ENCODE assay signal across 19 mouse cellular contexts in genomic region chr3:35746840-35747456, GRCm38 (mm10). TPM values are rescaled to one million over a fixed set of nuclear protein-coding genes. Genes with fewer than 3 reads are reported as not detected.
DNase-seq lines count a peak whose midpoint lies in the region; ATAC-seq and TF ChIP-seq lines count a peak whose summit lies in the region.
"Had no signal": no experiment of that assay in that cellular context is flagged by ENCODE, and none has a peak within 500 bp of the region (broad histone marks: within the 10 kb centered on the region; RNA-seq: fewer than 3 reads in every experiment).

No protein-coding gene starts in this region.

- H3K4me1 ChIP-seq in liver, postnatal 0 days (ENCODE audit: insufficient read depth) = peaks cover 7% of the 10 kb centered on the region; the same call in 1 of the 2 replicates
- H3K4me1 ChIP-seq in liver, embryonic 11.5 days (replicated peaks; ENCODE audit: control insufficient read depth, insufficient read depth, low read length) = no peaks in the 10 kb centered on the region
- no peaks in the 10 kb centered on the region; the same call in 1 of the 2 replicates for H3K4me1 ChIP-seq in bone marrow, adult 2 months (ENCODE audit: control insufficient read depth, insufficient read depth, low read length)
- no peaks in the 10 kb centered on the region for H3K4me1 ChIP-seq in hindbrain, embryonic 11.5 days (replicated peaks; ENCODE audit: control insufficient read depth, insufficient read depth, low read length)
- H3K4me1 ChIP-seq: embryonic facial prominence, embryonic 15.5 days; forebrain, embryonic 12.5 days; midbrain, embryonic 15.5 days had no signal

- H3K9ac ChIP-seq in liver, postnatal 0 days (replicated peaks) = no peak overlapping the region
- H3K9ac ChIP-seq in liver, embryonic 11.5 days (ENCODE audit: low read depth, low read length) = no peak overlapping the region
- H3K9ac ChIP-seq in hindbrain, embryonic 11.5 days (ENCODE audit: low read depth, low read length) = no peak overlapping the region
- H3K9ac ChIP-seq: embryonic facial prominence, embryonic 15.5 days; forebrain, embryonic 12.5 days; liver, embryonic 12.5 days; midbrain, embryonic 15.5 days had no signal

- no peak for TF ChIP-seq EP300 in liver, postnatal 0 days (IDR thresholded peaks at IDR 0.05; ENCODE audit: low read depth)

- no peak overlapping the region for H3K4me3 ChIP-seq in liver, postnatal 0 days (ENCODE audit: low read depth, low read length)
- H3K4me3 ChIP-seq in liver, embryonic 11.5 days (ENCODE audit: low read depth, low read length) = no peak overlapping the region
- H3K4me3 ChIP-seq in bone marrow, adult 2 months (replicated peaks; ENCODE audit: control insufficient read depth, low read depth, low read length) = no peak overlapping the region
- H3K4me3 ChIP-seq in hindbrain, embryonic 11.5 days (ENCODE audit: low read depth, low read length) = no peak overlapping the region
- H3K4me3 ChIP-seq: embryonic facial prominence, embryonic 15.5 days; forebrain, embryonic 12.5 days; layer of hippocampus, adult 2 months; liver, embryonic 12.5 days; midbrain, embryonic 15.5 days had no signal

- H3K9me3 ChIP-seq in liver, postnatal 0 days (ENCODE audit: low read length) = no peaks in the 10 kb centered on the region
- H3K9me3 ChIP-seq in liver, embryonic 11.5 days (ENCODE audit: control insufficient read depth, low read length) = no peaks in the 10 kb centered on the region
- H3K9me3 ChIP-seq in hindbrain, embryonic 11.5 days (ENCODE audit: control insufficient read depth, low read length) = no peaks in the 10 kb centered on the region
- H3K9me3 ChIP-seq: embryonic facial prominence, embryonic 15.5 days; forebrain, embryonic 12.5 days; liver, embryonic 12.5 days; midbrain, embryonic 15.5 days had no signal

- H3K4me2 ChIP-seq in liver, postnatal 0 days (ENCODE audit: low read depth, low read length) = no peak overlapping the region
- H3K4me2 ChIP-seq in liver, embryonic 11.5 days = no peak overlapping the region
- no peak overlapping the region for H3K4me2 ChIP-seq in hindbrain, embryonic 11.5 days (replicated peaks; ENCODE audit: low read depth, low read length)
- H3K4me2 ChIP-seq: embryonic facial prominence, embryonic 15.5 days; forebrain, embryonic 12.5 days; heart, embryonic 11.5 days; liver, embryonic 12.5 days; midbrain, embryonic 15.5 days had no signal

- peak; percentile 35; the same call in 1 of the 2 replicates for ATAC-seq in liver, postnatal 0 days
- ATAC-seq in liver, embryonic 11.5 days (replicated peaks; ENCODE audit: low FRiP score) = no peak
- ATAC-seq in megakaryocyte, adult 5-6 weeks (ENCODE audit: poor library complexity, severe bottlenecking) = peak; percentile 89
- ATAC-seq in hindbrain, embryonic 11.5 days (ENCODE audit: low FRiP score) = no peak
- ATAC-seq: liver, embryonic 12.5 days; midbrain, embryonic 15.5 days had no signal

- 48% methylated on average over 9 of the region's 9 CpGs for WGBS in liver, postnatal 0 days (ENCODE audit: insufficient replicate concordance)
- 56% methylated on average over 9 of the region's 9 CpGs for WGBS in liver, embryonic 11.5 days
- 11% methylated on average over 9 of the region's 9 CpGs for WGBS in bone marrow, adult 2 months
- 68% methylated on average over 9 of the region's 9 CpGs for WGBS in hindbrain, embryonic 11.5 days

- no peak overlapping the region for H3K27ac ChIP-seq in liver, postnatal 0 days (ENCODE audit: low read depth)
- no peak overlapping the region for H3K27ac ChIP-seq in liver, embryonic 11.5 days (ENCODE audit: low read depth, low read length)
- H3K27ac ChIP-seq in bone marrow, adult 2 months (ENCODE audit: control insufficient read depth, insufficient read depth, low read depth, low read length, poor library complexity) = peak overlapping the region; percentile 27; the same call in 1 of the 2 replicates
- H3K27ac ChIP-seq in hindbrain, embryonic 11.5 days (ENCODE audit: low read depth, low read length) = no peak overlapping the region
- H3K27ac ChIP-seq: embryonic facial prominence, embryonic 15.5 days; forebrain, embryonic 12.5 days; layer of hippocampus, adult 2 months; liver, embryonic 12.5 days; macrophage; midbrain, embryonic 15.5 days had no signal

- no peaks in the 10 kb centered on the region for H3K27me3 ChIP-seq in liver, postnatal 0 days (ENCODE audit: insufficient read depth, low read length)
- H3K27me3 ChIP-seq in liver, embryonic 11.5 days (replicated peaks; ENCODE audit: control insufficient read depth, insufficient read depth, low read length) = no peaks in the 10 kb centered on the region
- H3K27me3 ChIP-seq in hindbrain, embryonic 11.5 days (ENCODE audit: control insufficient read depth, insufficient read depth, low read length) = no peaks in the 10 kb centered on the region
- H3K27me3 ChIP-seq: embryonic facial prominence, embryonic 15.5 days; forebrain, embryonic 12.5 days; liver, embryonic 12.5 days; midbrain, embryonic 15.5 days had no signal

- DNase-seq in liver, postnatal 0 days = no peak
- no peak for DNase-seq in liver, embryonic 11.5 days (ENCODE audit: low spot score)
- DNase-seq in A20 (ENCODE audit: low read depth, low spot score) = peak; percentile 52
- DNase-seq in layer of hippocampus, postnatal 10 days (ENCODE audit: low spot score in 2 of 2) = no peak
- no peak for DNase-seq in hindbrain, embryonic 11.5 days (ENCODE audit: low spot score)
- DNase-seq in adipocyte (ENCODE audit: low spot score) = no peak
- DNase-seq: cerebellum, adult 2 months; gastrocnemius, postnatal 10 days; heart, postnatal 36 days; kidney, adult 8-10 months had no signal

- no peaks in the 10 kb centered on the region for H3K36me3 ChIP-seq in liver, postnatal 0 days (replicated peaks; ENCODE audit: insufficient read depth, low read length)
- H3K36me3 ChIP-seq in liver, embryonic 11.5 days (ENCODE audit: control insufficient read depth, insufficient read depth, low read length) = no peaks in the 10 kb centered on the region
- H3K36me3 ChIP-seq in hindbrain, embryonic 11.5 days (ENCODE audit: control insufficient read depth, insufficient read depth, low read length) = no peaks in the 10 kb centered on the region
- H3K36me3 ChIP-seq: embryonic facial prominence, embryonic 15.5 days; forebrain, embryonic 12.5 days; liver, embryonic 12.5 days; midbrain, embryonic 15.5 days had no signal

- TF ChIP-seq POLR2A in bone marrow, adult 2 months (IDR thresholded peaks at IDR 0.05; ENCODE audit: borderline replicate concordance, control insufficient read depth, low read depth, low read length) = no peak

- no peak for TF ChIP-seq CTCF in liver, postnatal 0 days (IDR thresholded peaks at IDR 0.05; ENCODE audit: low read depth)
- no peak for TF ChIP-seq CTCF in bone marrow, adult 2 months (IDR thresholded peaks at IDR 0.05; ENCODE audit: control insufficient read depth, insufficient read depth, low read length)

RNA-seq across cellular contexts. Expression of gene Atp11b, which starts 7.0 kb away (rescaled TPM):
- polyA plus RNA-seq in liver, postnatal 0 days (2015; fragmentation: Nextera tagmentation; extraction: Ambion mirVana) = 9.9 and 11.9 TPM in 2 replicates
- 40.1 and 41.6 TPM in 2 replicates for polyA plus RNA-seq in liver, embryonic 11.5 days (2014; fragmentation: Nextera tagmentation; extraction: Ambion mirVana)
- polyA plus RNA-seq in bone marrow, adult 2 months (2011; ENCODE audit: insufficient read depth, insufficient read length, low replicate concordance, missing spikeins) = 10.3 and 15.9 TPM in 2 replicates
- total RNA-seq in megakaryocyte, adult 5-6 weeks (2015) = 186 and 208 TPM in 2 replicates
- 104 and 140 TPM in 2 replicates for total RNA-seq in megakaryocyte, adult 5-6 weeks (2017)
- total RNA-seq in layer of hippocampus, postnatal 10 days (2021) = 100 to 1,000 TPM; 119 to 148 TPM
- 30.0 and 30.2 TPM in 2 replicates for polyA plus RNA-seq in hindbrain, embryonic 11.5 days (2014; fragmentation: Nextera tagmentation; extraction: Ambion mirVana)

Comparison
In these comparisons a context has a peak if more than half of its experiments do, and no peak if none do; other contexts are left out.
1. ATAC-seq: peak in liver, postnatal 0 days (single experiment) and megakaryocyte, adult 5-6 weeks (single experiment); none in liver, embryonic 11.5 days (single experiment) and hindbrain, embryonic 11.5 days (single experiment).